Mouse (Mus musculus): ENCODE data around the gene Rps24. TPM values are rescaled to one million over a fixed set of nuclear protein-coding genes. Genes with fewer than 3 reads are reported as not detected.
"Not testable (repeated sequence)": the region's sequence is repeated elsewhere in the genome, so short reads cannot be mapped to it uniquely, and the experiment has no call there.

Rps24 gene
- 1,000 to 10,000 TPM; 1,158 to 1,240 TPM for total RNA-seq (2021)
- long read RNA-seq, experiment 1, partial matches to known transcripts = 31 of 87 reads
- long read RNA-seq, experiment 1, other reads (novel, unspliced or antisense) = 51 of 87 reads
- long read RNA-seq, experiment 2, partial matches to known transcripts = 23 of 90 reads
- long read RNA-seq, experiment 2, other reads (novel, unspliced or antisense) = 65 of 90 reads

DNA sequence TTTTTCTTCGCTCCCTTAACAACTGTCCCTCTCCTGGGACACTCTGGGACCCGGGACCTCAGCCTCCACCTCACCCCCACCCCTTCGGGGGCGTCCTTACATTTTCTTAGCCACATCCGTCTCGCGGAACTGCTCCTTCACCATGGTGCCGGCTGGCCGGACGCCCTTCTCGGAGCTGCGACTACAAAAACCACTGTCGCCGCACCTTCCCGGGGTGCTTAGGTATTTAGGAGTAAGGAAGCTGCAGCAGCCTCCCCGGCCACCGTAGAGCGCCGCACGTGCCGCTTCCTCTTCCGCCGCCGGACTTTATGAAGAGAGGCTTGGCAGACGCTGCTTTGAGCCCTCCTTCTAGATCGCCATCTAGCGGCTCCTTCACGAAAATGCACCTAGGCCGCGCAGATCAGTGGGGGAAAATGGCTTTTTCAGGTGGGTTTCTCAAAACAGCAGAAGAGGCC is at the start of gene Rps24, which contains the start of gene Polr3a:
Gene Rps24 (plus strand): TSS at position 353 of the 455 bp plus-strand sequence.
Gene Polr3a (minus strand): TSS at position 286 of the 455 bp plus-strand sequence.
- peak; percentile 86 for DNase-seq

DNA sequence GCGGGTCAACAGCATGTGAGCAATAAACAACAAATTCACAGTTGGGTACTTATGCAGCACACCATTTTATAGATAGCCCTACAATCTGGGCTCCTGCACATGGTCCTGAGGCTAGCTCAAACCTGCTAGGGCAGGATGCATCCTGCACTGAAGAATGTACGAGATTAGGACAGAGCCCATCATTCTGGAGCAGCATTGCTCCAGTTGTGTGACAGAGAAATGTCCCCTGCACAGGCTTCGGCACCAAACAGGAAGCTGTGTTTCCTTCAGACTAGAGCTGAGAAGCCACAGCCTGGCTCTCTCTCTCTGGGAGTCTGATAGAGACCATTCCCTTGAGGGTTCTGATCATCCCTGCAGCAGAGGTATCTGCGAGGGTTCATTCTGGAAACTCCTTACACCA is 43.4 kb upstream of the Rps24 start:
- not testable (repeated sequence) for DNase-seq

DNA sequence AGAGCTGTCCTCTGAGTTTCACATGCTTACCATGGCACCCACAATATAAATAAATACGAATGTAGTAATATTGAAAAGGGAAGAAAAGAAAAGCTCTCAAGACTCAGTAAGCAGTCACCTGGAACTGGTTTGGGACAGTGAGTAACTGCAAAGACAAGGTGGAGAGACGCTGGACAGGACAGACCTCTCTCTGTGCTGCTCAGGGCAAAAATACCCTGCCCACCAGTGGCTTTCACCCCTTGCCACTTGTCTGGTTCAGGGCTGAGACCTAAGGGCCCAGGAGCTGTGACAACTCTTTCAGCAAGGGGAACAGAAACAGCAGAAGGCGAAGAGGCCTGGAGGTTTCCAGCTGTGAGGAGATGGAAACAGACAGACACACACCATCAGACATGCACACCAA is 28.7 kb upstream of the Rps24 start:
- no peak for DNase-seq

DNA sequence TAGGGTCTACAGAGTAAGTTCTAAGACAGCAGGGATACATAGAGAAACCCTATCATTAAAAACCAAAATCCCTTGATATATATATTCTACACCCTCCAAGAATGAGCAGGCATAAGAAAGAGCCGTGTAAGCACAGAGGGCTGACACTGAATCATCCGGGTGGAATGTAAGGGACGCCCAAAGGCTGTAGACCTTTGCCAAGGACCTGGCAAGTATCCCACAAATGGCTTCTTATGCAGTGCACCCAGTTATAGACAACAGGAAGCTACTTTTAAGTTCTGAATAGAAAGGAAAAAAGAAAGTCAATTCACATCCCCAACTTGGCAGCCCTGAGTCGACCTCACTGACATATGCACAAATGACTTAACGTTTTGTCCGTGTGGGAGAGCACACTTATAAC is 18.1 kb upstream of the Rps24 start:
- DNase-seq = no peak

DNA sequence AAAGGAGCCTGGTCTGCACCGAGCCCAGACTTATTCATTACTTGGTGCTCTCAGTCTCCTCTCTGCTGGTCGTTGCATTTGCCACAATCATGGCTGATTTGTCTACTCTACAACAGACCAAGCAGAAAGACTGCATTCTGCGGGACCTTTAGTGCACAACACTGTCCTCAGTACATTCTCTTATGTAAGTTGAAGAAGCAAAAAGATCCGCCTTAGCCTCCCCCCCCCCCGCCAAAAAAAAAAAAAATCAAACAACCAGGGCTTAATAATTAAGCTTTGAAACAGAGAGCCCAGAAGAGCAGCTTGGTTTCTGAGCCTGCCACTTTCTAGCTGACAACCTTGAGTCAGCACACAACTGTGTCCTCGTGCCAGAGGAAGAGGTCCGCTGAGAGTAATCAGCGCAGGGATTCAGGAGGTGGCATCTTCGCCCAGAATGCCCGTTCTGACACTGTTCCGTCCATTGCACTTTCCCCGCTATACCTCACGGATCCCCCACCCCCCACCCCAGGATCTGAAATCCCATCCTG is 621 bp upstream of the Rps24 start:
- DNase-seq = no peak

DNA sequence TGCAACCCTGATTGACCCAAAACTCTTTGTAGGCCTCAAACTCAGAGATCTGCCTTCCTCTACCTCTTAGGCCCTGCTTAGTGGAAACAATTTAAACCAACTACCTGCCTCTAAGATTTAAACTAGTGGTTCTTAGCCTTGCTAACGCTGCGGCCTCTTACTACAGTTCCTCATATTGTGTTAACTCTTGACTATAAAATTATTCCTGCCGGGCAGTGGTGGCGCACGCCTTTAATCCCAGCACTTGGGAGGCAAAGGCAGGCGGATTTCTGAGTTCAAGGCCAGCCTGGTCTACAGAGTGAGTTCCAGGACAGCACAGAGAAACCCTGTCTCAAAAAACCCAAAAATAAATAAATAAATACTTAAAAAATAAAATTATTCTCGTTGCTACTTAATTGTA is 2.8 kb downstream of the Rps24 start:
- DNase-seq = not testable (repeated sequence)

DNA sequence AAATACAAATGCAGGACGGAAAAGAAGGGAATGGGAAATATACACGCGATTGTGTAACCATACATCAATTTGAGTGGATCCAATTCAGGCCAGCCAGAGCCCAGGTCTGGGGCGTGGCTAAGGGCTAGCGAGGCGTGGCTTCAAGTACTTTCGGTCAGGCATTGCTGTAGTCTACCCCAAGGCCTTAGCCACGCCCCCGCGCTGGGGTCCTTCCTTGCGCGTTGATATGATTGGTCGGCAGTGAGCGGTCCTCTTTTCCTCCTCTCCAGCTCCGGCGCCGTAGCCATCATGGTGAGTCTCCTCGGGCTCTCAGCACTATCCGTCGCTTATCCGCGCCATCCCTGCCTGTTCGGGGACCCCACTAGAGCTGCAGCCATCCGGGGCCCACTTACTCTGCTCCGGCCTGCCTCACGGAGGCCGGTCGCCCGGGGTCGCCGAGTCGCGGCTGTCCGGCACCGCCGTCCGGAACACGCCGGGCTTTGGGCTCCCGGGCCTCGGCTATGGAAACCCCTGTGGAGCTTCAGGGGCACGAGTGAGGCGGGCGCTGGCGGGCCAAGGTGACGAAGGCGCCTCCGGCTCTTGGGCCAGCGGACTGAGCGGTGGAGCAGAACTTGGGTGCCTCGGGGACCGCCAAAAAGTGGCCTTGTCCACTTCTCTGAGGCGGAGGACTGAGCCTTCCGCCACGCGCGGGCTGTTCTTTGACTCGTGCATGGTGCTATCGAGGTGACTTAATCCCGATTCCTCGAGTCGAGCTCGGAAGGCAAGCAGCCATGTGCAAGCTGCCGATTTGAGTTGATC is 3.7 kb downstream of the Rps24 start:
- DNase-seq = peak; percentile 96

DNA sequence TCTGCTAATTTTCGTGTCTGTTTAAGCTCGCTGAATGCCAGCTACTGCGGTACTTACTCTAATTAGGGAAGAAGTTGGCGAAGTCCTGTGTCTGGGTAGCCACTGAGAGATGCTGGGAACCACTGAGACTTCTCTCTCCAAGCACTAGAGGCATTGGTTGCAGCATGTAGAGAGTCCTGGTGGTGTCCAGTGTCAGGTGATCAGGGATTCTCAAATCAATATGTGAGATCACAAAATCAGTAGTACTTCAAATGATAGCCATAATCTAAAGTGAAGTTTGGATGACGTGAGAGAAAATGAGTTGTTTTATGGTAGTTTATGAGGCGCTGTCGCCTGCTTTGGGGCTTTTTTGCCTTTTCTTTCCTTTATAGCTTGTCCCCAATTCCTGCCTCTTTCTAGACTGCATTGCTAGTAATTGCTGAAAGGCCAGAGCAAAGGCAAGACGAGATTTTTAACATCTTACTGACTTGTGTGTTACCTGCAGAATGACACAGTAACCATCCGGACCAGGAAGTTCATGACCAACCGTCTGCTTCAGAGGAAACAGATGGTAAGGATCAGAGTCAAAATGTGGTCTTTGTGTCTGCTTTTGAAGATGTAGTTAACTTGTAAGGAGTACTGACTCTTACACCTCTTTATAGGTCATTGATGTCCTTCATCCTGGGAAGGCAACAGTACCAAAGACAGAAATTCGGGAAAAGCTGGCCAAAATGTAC is 4.5 kb downstream of the Rps24 start:
- no peak for DNase-seq

DNA sequence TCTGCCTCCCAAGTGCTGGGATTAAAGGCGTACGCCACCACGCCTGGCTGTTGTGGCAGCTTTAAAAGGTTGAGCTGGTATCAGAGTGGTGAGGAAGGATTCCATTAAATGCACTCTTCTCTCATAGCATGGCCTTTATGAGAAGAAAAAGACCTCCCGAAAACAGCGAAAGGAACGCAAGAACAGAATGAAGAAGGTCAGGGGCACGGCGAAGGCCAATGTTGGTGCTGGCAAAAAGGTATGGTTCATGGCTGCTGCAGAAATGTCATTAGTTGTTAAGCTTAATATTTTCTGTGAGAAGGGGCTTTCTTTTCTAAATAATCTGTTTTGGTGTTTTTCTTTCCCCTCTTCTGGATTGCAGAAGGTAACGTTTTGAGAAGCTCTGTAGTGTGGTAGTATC is 6.3 kb downstream of the Rps24 start:
- no peak for DNase-seq

DNA sequence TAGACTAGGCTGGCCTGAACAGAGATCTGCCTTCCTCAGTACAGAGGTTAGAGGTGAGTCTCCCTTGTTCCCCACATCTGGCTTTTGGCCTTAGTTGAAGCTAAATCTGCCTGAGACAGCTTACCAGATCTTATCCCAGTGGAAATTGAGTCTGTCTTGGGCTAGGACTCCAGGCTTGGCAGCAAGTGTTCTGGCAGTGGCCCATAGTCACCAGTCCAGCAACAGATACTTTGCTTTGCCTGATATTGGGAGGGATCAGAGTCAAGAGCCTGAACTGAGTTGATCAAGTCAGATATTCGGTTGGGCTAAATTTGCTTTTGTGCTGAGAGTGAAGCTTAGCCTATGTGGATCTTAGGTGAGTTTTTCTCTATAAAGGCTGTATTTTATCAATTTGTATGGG is 9.6 kb downstream of the Rps24 start:
- peak; percentile 42 for DNase-seq

DNA sequence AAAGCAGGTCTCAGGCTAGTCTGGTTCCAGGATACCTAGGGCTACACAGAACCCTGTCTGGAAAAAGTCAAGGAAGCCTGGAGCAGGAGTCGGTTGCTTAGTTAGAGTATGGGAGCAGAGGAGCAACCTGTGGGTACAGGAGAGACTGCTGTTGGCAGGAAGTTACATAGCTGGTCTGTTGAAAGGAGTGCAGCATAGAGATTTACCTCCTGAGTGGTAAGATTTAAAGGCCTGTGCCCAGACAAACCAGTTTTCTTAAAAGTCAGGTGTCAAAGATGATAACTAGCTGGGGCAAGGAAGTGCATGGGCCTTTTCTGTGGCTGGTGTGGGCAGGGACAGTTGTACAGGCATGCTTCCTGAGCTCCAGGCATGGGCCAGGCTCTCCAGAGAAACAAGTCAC is 10.5 kb downstream of the Rps24 start:
- no peak for DNase-seq

DNA sequence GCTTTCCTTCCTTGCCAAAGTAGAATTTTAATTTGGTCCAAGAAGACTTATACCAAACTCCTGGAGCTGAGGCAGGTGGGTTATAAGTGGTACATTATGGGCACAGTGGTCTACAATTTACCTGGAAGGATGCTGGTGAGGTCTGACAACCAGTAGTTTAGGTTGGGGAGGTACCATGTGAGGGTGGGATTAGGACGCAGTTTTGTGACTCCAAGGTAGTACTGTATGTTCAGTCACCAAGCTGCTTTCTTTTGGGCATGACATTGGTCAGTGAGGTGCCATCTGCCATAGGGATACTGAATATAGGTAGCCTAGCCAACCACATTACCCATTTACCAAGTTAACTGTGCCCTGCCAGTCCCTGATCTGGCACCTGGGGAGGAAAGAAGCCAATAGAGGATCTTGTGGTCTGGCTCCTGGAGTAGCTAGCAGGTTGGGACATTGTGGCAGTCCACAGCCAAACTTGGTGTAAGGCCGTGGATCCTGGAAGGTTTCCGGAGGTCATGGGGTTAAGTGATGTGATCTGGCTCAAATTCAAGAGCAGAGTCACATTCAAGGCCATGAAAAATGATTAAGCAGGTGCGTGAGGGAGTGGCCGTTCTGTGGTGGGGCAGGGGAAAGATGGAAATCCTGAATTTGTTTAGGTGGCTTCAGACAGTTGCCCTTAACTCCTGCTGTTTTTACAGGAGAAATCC is 11.8 kb downstream of the Rps24 start:
- DNase-seq = no peak

DNA sequence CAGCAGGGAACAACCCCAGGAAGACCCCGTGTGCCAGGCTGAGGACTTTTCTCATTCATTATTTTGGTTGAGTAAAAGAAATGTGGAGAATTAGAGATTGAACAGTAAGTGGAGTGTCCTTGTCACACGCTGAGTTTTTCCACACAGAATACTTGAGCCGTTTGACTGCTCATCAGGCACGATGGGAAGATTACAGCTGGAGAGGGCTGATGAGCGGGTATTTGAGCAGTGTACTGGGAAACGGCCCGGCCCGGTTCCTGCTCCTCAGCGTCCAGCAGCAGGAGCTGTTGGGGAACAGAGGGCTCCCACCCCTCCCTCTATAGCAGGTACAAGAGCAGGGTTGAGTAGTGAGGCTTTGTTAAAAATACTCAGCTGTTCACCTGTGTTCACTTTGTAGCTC is 12.6 kb downstream of the Rps24 start:
- no peak for DNase-seq

DNA sequence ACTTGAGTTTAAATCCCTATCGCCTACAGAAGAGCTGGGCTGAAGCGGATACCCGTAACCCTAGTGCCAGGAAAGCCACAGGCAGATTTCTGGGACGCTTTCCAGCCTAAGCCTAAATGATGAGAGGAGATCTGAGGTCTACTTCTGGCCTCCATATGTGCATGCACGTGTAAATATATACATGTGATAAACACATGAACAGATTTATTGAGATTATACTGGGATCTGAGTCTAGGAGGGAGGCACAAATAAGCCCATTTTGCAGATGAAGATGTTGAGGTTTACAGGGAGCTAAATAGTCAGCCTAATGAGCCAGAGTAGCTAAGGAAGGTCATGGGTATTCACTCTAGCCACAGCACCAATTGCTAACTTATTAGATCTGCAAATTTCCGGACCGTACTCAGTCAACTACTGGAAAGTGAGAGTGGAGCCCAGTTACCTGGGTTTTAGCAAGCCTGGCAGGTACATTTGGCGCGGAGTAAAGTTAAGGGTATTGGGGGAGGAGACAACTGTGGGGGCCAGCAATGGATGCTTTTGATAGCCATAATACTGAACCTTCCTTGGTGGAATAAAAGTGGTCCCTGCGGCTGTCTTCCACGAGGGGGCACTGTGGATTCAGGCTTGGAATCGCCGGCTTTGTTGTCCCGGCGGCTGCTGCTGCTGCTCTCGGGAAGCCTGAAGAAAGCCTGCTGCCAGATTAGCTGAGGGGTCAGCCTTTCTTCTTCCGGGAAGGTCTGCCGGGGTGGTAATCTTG is 13.3 kb downstream of the Rps24 start:
- DNase-seq = peak; percentile 88

DNA sequence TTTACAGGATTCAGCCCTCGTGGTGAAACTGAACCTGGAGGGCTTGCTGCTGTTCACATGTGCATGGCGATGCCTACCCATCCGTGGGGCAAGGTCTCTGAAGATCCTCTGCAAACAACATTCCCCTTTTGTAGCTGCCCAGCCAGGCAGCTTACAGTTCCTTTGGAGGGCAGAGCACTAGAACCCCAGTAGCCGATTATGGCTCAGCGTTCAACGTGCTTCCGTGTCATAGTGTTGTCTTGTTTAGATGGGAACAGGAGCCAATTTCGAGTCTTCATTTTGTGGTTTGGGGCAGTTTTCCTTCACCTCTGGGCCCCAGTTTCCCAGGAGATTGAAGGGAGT is 13.9 kb downstream of the Rps24 start:
- DNase-seq = no peak

DNA sequence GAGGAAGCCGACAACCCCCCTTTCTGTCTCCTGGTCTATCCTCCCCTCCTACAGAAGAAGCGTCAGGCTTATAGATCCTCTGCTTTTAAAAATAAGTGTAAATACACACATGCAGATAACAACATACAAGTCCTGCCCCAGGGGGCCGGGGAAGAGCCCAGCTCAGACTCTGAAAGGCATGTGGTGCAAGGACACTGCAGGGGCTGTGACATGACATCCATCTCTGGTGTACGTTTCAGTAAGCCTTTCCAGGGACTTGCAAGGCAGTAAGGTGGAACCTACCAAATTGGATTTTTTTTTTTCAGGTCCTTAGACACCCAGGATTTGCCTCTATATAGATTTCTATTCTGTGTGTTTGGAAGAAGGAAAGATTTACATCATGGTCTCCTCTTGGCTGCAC is 14.3 kb downstream of the Rps24 start:
- no peak for DNase-seq

DNA sequence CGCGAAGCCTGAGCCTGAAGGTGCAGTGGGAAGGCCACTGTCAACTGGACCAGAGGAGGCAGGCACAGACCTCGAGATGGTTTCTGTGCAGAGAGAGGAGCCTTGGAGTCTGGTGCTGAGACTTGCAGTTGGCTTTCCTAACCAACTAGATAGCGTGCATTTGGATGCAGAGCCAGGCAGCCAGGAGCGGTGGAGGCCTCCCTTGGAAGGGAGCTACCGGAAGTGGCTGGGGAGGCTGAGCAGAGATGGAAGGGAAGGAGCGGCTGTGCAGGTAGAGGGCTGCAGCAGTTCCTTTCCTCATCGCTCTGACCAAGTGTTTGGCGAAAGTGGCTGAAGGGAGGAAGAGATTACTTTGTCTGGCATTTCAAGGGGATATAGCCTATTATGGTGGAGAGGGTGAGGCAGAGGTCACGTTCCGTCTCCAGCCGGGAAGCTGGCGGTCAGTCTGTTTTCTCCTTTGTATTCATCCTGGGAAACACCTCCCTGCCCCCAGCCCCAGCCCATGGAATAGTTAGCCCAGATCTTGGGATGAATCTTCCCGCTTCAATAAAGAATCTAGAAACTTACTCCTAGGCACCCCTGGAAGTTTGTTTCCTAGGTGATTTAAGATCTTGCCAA is 20.6 kb downstream of the Rps24 start:
- DNase-seq = no peak

DNA sequence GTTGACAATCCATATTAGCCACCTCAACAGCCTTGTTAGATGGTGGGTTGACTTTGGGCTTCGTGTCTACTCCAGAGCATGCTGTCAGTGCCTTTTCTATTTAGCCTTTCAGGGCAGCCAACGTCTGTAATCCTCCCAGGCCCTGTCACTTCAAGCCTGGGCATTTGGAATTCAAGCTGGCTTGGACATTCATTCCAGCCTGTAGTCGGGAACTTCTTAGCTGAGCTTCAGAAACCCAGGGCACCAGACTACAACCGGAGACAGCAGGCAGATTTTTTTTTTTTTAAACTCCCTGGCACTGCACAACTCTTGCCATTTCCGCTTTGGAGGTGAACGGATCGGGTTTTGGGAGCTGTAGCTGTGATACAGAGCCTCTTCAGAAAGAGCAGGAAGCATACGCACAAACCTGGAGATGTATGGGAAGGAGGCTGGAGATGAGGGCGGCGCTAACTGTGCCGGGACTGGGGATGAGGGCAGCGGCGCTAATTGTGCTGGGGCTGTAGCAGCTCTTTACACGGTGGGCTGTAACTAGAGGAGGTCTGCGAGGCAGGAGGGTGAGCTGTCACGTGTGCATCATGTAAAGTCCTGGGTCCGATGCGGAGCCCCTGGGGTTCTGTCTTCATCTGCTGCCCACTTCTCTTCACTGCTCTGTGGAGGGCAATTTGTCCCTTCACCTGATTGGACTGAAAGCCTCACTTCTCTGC is 21.3 kb downstream of the Rps24 start:
- no peak for DNase-seq

DNA sequence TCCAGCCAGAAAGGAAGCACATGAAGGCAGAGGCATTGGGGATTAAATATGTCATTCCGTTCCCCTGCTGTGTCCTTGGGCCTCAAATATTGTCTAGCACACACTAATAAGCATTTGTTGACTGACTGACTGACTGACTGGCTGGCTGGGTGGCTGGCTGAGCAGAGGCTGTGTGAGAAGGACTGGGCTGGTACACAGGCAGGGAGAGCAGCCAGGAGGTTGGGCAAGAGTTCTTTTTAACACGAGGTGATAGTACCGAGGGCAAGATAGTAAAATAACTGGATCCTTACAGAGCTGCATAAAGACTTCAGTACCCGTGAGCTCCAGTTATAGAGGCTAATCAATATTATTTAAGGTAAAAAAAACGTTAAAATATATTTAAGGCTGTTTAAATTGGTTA is 22.6 kb downstream of the Rps24 start:
- no peak for DNase-seq

DNA sequence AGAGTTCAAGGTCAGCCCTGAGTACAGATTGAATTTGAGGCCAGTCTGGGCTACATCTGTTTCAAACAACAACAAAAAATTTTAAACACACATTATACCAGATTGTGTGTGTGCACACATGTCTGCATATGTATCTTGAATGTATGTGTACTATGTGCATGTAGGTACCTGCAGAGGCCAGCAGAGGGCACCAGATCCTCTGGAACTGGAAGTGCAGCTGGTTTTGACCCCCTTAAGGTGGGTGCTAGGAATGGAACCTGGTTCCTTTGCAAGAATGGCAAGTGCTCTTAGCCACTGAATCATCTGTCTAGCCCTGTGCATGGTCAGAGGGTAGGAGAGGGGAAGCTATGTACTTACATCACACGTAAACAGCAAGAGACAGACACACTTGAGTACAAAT is 23.3 kb downstream of the Rps24 start:
- no peak for DNase-seq

DNA sequence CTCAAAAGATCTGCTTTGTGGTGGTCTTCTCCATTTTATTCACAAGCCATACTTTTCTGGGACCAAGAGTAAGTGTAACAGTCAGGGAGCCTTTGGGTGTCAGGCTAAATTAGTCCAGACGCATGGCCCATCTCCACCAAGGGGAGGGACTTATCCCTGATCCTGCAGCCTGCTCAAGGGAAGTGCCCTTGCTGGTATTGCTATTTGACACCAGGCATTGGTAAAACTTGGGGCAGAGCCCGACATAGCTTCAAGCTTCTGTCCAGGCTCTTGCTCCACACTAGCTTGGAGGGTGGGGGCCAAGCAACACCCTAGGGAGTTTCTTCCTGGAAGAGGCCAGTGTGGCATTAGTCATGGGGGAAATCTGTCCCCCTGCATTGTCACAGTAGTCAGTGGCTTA is 23.8 kb downstream of the Rps24 start:
- no peak for DNase-seq

Data from gastrocnemius, postnatal 10 days (tissue).